In genomic region chr2:33790301-33790700, GRCm38 (mm10) we compare ENCODE assay signal across 19 mouse cellular contexts.
A peak's percentile ranks its signal among the peaks of the same experiment; 100 is the strongest.
DNase-seq lines count a peak whose midpoint lies in the region; ATAC-seq and TF ChIP-seq lines count a peak whose summit lies in the region.
"Had no signal": no experiment of that assay in that cellular context is flagged by ENCODE, and none has a peak within 500 bp of the region (broad histone marks: within the 10 kb centered on the region; RNA-seq: fewer than 3 reads in every experiment).

No protein-coding gene starts in this region.

- no peak overlapping the region for H3K4me3 ChIP-seq in midbrain, embryonic 14.5 days (replicated peaks; ENCODE audit: low read depth, low read length)
- H3K4me3 ChIP-seq in midbrain, embryonic 10.5 days: no peak overlapping the region
- no peak overlapping the region for H3K4me3 ChIP-seq in hindbrain, embryonic 14.5 days (replicated peaks; ENCODE audit: low read length)
- H3K4me3 ChIP-seq in limb, embryonic 13.5 days: no peak overlapping the region
- no peak overlapping the region for H3K4me3 ChIP-seq in left cerebral cortex, adult 2 months
- H3K4me3 ChIP-seq in intestine, embryonic 15.5 days (replicated peaks): no peak overlapping the region
- H3K4me3 ChIP-seq: embryonic facial prominence, embryonic 13.5 days; heart, embryonic 10.5 days had no signal

- no peak overlapping the region for H3K4me2 ChIP-seq in midbrain, embryonic 14.5 days (ENCODE audit: low read length)
- no peak overlapping the region for H3K4me2 ChIP-seq in hindbrain, embryonic 14.5 days (replicated peaks)
- H3K4me2 ChIP-seq in limb, embryonic 13.5 days (replicated peaks): no peak overlapping the region
- no peak overlapping the region for H3K4me2 ChIP-seq in intestine, embryonic 15.5 days (replicated peaks)
- H3K4me2 ChIP-seq: embryonic facial prominence, embryonic 13.5 days had no signal

- no peaks in the 10 kb centered on the region for H3K27me3 ChIP-seq in midbrain, embryonic 14.5 days (ENCODE audit: control insufficient read depth, insufficient read depth, low read length)
- H3K27me3 ChIP-seq in midbrain, embryonic 10.5 days (ENCODE audit: low read depth, poor library complexity, severe bottlenecking): no peaks in the 10 kb centered on the region
- H3K27me3 ChIP-seq in hindbrain, embryonic 14.5 days (ENCODE audit: control insufficient read depth, insufficient read depth, low read length): no peaks in the 10 kb centered on the region
- H3K27me3 ChIP-seq in limb, embryonic 13.5 days: 0 out of 2 replicates have a peak, but pooled peaks cover 5% of the 10 kb centered on the region
- no peaks in the 10 kb centered on the region for H3K27me3 ChIP-seq in intestine, embryonic 15.5 days (replicated peaks)
- H3K27me3 ChIP-seq: embryonic facial prominence, embryonic 13.5 days had no signal

- peaks cover 84% of the 10 kb centered on the region for H3K4me1 ChIP-seq in midbrain, embryonic 14.5 days (ENCODE audit: control insufficient read depth, insufficient read depth, low read length)
- H3K4me1 ChIP-seq in midbrain, embryonic 10.5 days: peaks cover 59% of the 10 kb centered on the region
- peaks cover 71% of the 10 kb centered on the region for H3K4me1 ChIP-seq in hindbrain, embryonic 14.5 days (replicated peaks; ENCODE audit: control insufficient read depth, insufficient read depth, low read length)
- H3K4me1 ChIP-seq in limb, embryonic 13.5 days: peaks cover 59% of the 10 kb centered on the region
- no peaks in the 10 kb centered on the region for H3K4me1 ChIP-seq in intestine, embryonic 15.5 days (replicated peaks)

- no peak overlapping the region for H3K9ac ChIP-seq in midbrain, embryonic 14.5 days (replicated peaks; ENCODE audit: low read length)
- H3K9ac ChIP-seq in hindbrain, embryonic 14.5 days: no peak overlapping the region
- no peak overlapping the region for H3K9ac ChIP-seq in limb, embryonic 13.5 days
- H3K9ac ChIP-seq in intestine, embryonic 15.5 days: no peak overlapping the region
- H3K9ac ChIP-seq: embryonic facial prominence, embryonic 13.5 days; liver, embryonic 14.5 days had no signal

- no peak for ATAC-seq in midbrain, embryonic 14.5 days (ENCODE audit: low FRiP score, low TSS enrichment)
- ATAC-seq in hindbrain, embryonic 14.5 days (ENCODE audit: low FRiP score): no peak
- no peak for ATAC-seq in limb, embryonic 13.5 days (ENCODE audit: low FRiP score, low read depth)
- ATAC-seq in intestine, embryonic 15.5 days: no peak
- ATAC-seq: inflammation-experienced regulatory T-cells, adult 6 months had no signal

- no peaks in the 10 kb centered on the region for H3K9me3 ChIP-seq in midbrain, embryonic 14.5 days (ENCODE audit: control insufficient read depth, low read length)
- H3K9me3 ChIP-seq in midbrain, embryonic 10.5 days (replicated peaks): no peaks in the 10 kb centered on the region
- no peaks in the 10 kb centered on the region for H3K9me3 ChIP-seq in hindbrain, embryonic 14.5 days (ENCODE audit: control insufficient read depth, low read length)
- H3K9me3 ChIP-seq in limb, embryonic 13.5 days: no peaks in the 10 kb centered on the region
- H3K9me3 ChIP-seq in intestine, embryonic 15.5 days: no peaks in the 10 kb centered on the region
- H3K9me3 ChIP-seq: embryonic facial prominence, embryonic 13.5 days; G1E; heart, embryonic 10.5 days had no signal

- peaks cover 5% of the 10 kb centered on the region for H3K36me3 ChIP-seq in midbrain, embryonic 14.5 days (ENCODE audit: control insufficient read depth, insufficient read depth, low read length)
- peaks cover 21% of the 10 kb centered on the region for H3K36me3 ChIP-seq in midbrain, embryonic 10.5 days
- peaks cover 26% of the 10 kb centered on the region for H3K36me3 ChIP-seq in hindbrain, embryonic 14.5 days (replicated peaks; ENCODE audit: control insufficient read depth, insufficient read depth)
- peaks cover 12% of the 10 kb centered on the region for H3K36me3 ChIP-seq in limb, embryonic 13.5 days
- no peaks in the 10 kb centered on the region for H3K36me3 ChIP-seq in intestine, embryonic 15.5 days
- H3K36me3 ChIP-seq: heart, embryonic 10.5 days had no signal

- intact Hi-C loops in left cerebral cortex, adult 2 months (cut with DNase I): loop anchor here (5.0 kb wide), 1 partner anchor 33 kb away; no protein-coding TSS in a partner anchor

- TF ChIP-seq CTCF in left cerebral cortex, adult 2 months (IDR thresholded peaks at IDR 0.05): no peak

- 32% methylated on average over 5 of the region's 5 CpGs for WGBS in midbrain, embryonic 14.5 days
- 44% methylated on average over 5 of the region's 5 CpGs for whole genome bisulfite sequencing in midbrain, embryonic 10.5 days
- WGBS in hindbrain, embryonic 14.5 days: 43% methylated on average over 5 of the region's 5 CpGs
- 44% methylated on average over 5 of the region's 5 CpGs for WGBS in limb, embryonic 13.5 days
- 86% methylated on average over 5 of the region's 5 CpGs for WGBS in intestine, embryonic 15.5 days

- no peak for DNase-seq in midbrain, embryonic 14.5 days
- DNase-seq in midbrain, embryonic 10.5 days (ENCODE audit: low spot score): no peak
- DNase-seq in hindbrain, embryonic 14.5 days (ENCODE audit: low spot score): no peak
- no peak for DNase-seq in left cerebral cortex, adult 2 months (ENCODE audit: extremely low spot score in 1 of 2, low spot score in 2 of 2)
- DNase-seq in ovary, adult 18-20 months (ENCODE audit: low spot score): no peak
- DNase-seq: adrenal gland, adult 2 months; cerebellum, adult 18-20 months; heart, postnatal 10 days; layer of hippocampus, postnatal 36 days; left cerebral cortex, postnatal 4 days; spleen, adult 18-20 months; thymus, postnatal 14 days had no signal

- peak overlapping the region; percentile 87 for H3K27ac ChIP-seq in midbrain, embryonic 14.5 days (replicated peaks; ENCODE audit: low read depth, low read length)
- H3K27ac ChIP-seq in midbrain, embryonic 10.5 days (replicated peaks): no peak overlapping the region; the same call in 1 of the 2 replicates
- H3K27ac ChIP-seq in hindbrain, embryonic 14.5 days: peak overlapping the region; percentile 89
- H3K27ac ChIP-seq in limb, embryonic 13.5 days: peak overlapping the region; percentile 65; the same call in 1 of the 2 replicates
- H3K27ac ChIP-seq in left cerebral cortex, adult 2 months: no peak overlapping the region
- H3K27ac ChIP-seq in intestine, embryonic 15.5 days: no peak overlapping the region
- H3K27ac ChIP-seq: embryonic facial prominence, embryonic 13.5 days; heart, embryonic 10.5 days; liver, embryonic 14.5 days had no signal

Comparison
In these comparisons a context has a peak if more than half of its experiments do, and no peak if none do; other contexts are left out.
1. H3K27ac ChIP-seq: peak in midbrain, embryonic 14.5 days (single experiment), hindbrain, embryonic 14.5 days (single experiment) and limb, embryonic 13.5 days (single experiment); none in midbrain, embryonic 10.5 days (single experiment), left cerebral cortex, adult 2 months (single experiment) and intestine, embryonic 15.5 days (single experiment).